In the genomic region with DNA sequence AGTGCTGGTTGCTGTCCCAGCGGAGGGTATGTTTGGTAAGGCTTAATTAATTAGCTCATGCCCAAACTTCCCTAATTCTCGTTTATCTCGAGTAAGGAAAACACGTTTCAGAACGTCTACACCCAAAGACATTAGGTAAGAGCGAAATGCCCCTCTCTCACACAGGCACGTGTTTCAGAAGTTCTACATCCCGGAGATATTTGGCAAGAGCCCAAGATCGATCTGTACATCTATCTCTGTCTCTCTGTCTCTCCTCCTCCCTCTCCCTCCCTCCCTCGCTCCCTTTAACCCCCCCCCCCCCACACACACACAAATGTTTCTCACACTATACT, we compare ENCODE assay signal across 9 mouse cellular contexts. TPM values are rescaled to one million over a fixed set of nuclear protein-coding genes. Genes with fewer than 3 reads are reported as not detected.
DNase-seq lines count a peak whose midpoint lies in the region; ATAC-seq and TF ChIP-seq lines count a peak whose summit lies in the region.
"Had no signal": no experiment of that assay in that cellular context is flagged by ENCODE, and none has a peak within 500 bp of the region (broad histone marks: within the 10 kb centered on the region; RNA-seq: fewer than 3 reads in every experiment).

No protein-coding gene starts in this region.

- peaks cover 3% of the 10 kb centered on the region for H3K4me1 ChIP-seq in hindbrain, embryonic 16.5 days (ENCODE audit: control insufficient read depth, insufficient read depth, low read depth, low read length)
- H3K4me1 ChIP-seq in midbrain, postnatal 0 days (ENCODE audit: insufficient read depth, low read length) = no peaks in the 10 kb centered on the region

- H3K4me2 ChIP-seq in hindbrain, embryonic 16.5 days (ENCODE audit: low read length) = peak overlapping the region; percentile 95
- peak overlapping the region; percentile 93 for H3K4me2 ChIP-seq in midbrain, postnatal 0 days (ENCODE audit: low read depth, low read length, poor library complexity, severe bottlenecking)

- intact Hi-C loops in left cerebral cortex, adult 2 months (cut with DNase I) = loop anchor here (2.0 kb wide), 1 partner anchor 88 kb away; the partner anchor contains the start of genes Cdnf, Gm45902 and Hspa14
- intact Hi-C loops in left cerebral cortex, postnatal 4 days (cut with DNase I) = no loop called here
- intact Hi-C loops in gastrocnemius, postnatal 14 days (cut with DNase I; ENCODE audit: low total_unique reads) = no loop called here

- H3K9ac ChIP-seq in hindbrain, embryonic 16.5 days (ENCODE audit: low read depth, low read length) = peak overlapping the region; percentile 70
- H3K9ac ChIP-seq in midbrain, postnatal 0 days (replicated peaks; ENCODE audit: low read length, poor library complexity, severe bottlenecking) = peak overlapping the region; percentile 64

- no peak for DNase-seq in left cerebral cortex, adult 2 months (ENCODE audit: extremely low spot score in 1 of 2, low spot score in 2 of 2)
- DNase-seq in left cerebral cortex, postnatal 4 days = no peak
- DNase-seq in c-Kit-negative CD71-positive TER-119-positive erythroid progenitor cells, embryonic 14.5 days (ENCODE audit: low read depth, low spot score) = peak; percentile 16
- DNase-seq in midbrain, postnatal 0 days (ENCODE audit: low spot score) = no peak
- no peak for DNase-seq in spleen, postnatal 14 days (ENCODE audit: low spot score in 2 of 2)
- DNase-seq in gastrocnemius, postnatal 14 days = no peak

- H3K27ac ChIP-seq in left cerebral cortex, adult 2 months = peak overlapping the region; percentile 37
- no peak overlapping the region for H3K27ac ChIP-seq in hindbrain, embryonic 16.5 days (ENCODE audit: low read depth, low read length)
- 0 out of 2 replicates have a peak overlapping the region, but pooled peaks have one; percentile 9 for H3K27ac ChIP-seq in midbrain, postnatal 0 days (ENCODE audit: low read depth, low read length)

- no peak for TF ChIP-seq CTCF in left cerebral cortex, adult 2 months (IDR thresholded peaks at IDR 0.05)
- TF ChIP-seq CTCF in midbrain, postnatal 0 days (IDR thresholded peaks at IDR 0.05) = no peak

- H3K36me3 ChIP-seq in hindbrain, embryonic 16.5 days (ENCODE audit: control insufficient read depth, insufficient read depth, low read length) = no peaks in the 10 kb centered on the region
- H3K36me3 ChIP-seq in midbrain, postnatal 0 days (ENCODE audit: insufficient read depth, low read length) = no peaks in the 10 kb centered on the region; the same call in 1 of the 2 replicates

- no peak for ATAC-seq in hindbrain, embryonic 16.5 days
- ATAC-seq in midbrain, postnatal 0 days (ENCODE audit: low FRiP score) = peak; percentile 1; the same call in 1 of the 2 replicates
- ATAC-seq in frontal cortex, adult (ENCODE audit: low TSS enrichment) = no peak

- H3K9me3 ChIP-seq in hindbrain, embryonic 16.5 days (ENCODE audit: control insufficient read depth, low read length) = no peaks in the 10 kb centered on the region
- no peaks in the 10 kb centered on the region for H3K9me3 ChIP-seq in midbrain, postnatal 0 days (ENCODE audit: low read length)

- peak overlapping the region; percentile 84 for H3K4me3 ChIP-seq in left cerebral cortex, adult 2 months
- H3K4me3 ChIP-seq in hindbrain, embryonic 16.5 days (ENCODE audit: low read length) = peak overlapping the region; percentile 74
- H3K4me3 ChIP-seq in midbrain, postnatal 0 days (ENCODE audit: low read depth, low read length) = peak overlapping the region; percentile 74

- no peaks in the 10 kb centered on the region for H3K27me3 ChIP-seq in hindbrain, embryonic 16.5 days (replicated peaks; ENCODE audit: control insufficient read depth, insufficient read depth, low read length)
- H3K27me3 ChIP-seq in midbrain, postnatal 0 days (ENCODE audit: insufficient read depth, low read length) = no peaks in the 10 kb centered on the region

- 7% methylated on average over 9 of the region's 10 CpGs for WGBS in hindbrain, embryonic 16.5 days
- WGBS in midbrain, postnatal 0 days = 8% methylated on average over 9 of the region's 10 CpGs

RNA-seq across cellular contexts. Expression of gene Dclre1c, which starts 0.6 kb away (rescaled TPM):
- 10 to 100 TPM; 11.3 to 12.5 TPM for total RNA-seq in left cerebral cortex, adult 2 months (2021)
- 10 to 100 TPM; 11.5 to 11.9 TPM for total RNA-seq in left cerebral cortex, postnatal 4 days (2021)
- 6.7 and 6.9 TPM in 2 replicates for polyA plus RNA-seq in hindbrain, embryonic 16.5 days (2015; fragmentation: Nextera tagmentation; extraction: Ambion mirVana)
- total RNA-seq in midbrain, postnatal 0 days (2014; rRNA removed) = 6.6 and 9.4 TPM in 2 replicates
- polyA plus RNA-seq in midbrain, postnatal 0 days (2015; fragmentation: Nextera tagmentation; extraction: Ambion mirVana) = 6.3 and 6.8 TPM in 2 replicates
- total RNA-seq in gastrocnemius, postnatal 14 days (2021) = 1 to 10 TPM; 2.0 to 2.2 TPM

RNA-seq across cellular contexts. Expression of gene Meig1, which starts 2.1 kb away (rescaled TPM):
- total RNA-seq in left cerebral cortex, adult 2 months (2021) = 1 to 10 TPM; 1.8 to 2.3 TPM
- total RNA-seq in left cerebral cortex, postnatal 4 days (2021) = 1 to 10 TPM; 3.5 to 4.3 TPM
- polyA plus RNA-seq in hindbrain, embryonic 16.5 days (2015; fragmentation: Nextera tagmentation; extraction: Ambion mirVana) = 6.1 and 6.7 TPM in 2 replicates
- 0.76 and 7.2 TPM in 2 replicates for total RNA-seq in midbrain, postnatal 0 days (2014; rRNA removed)
- polyA plus RNA-seq in midbrain, postnatal 0 days (2015; fragmentation: Nextera tagmentation; extraction: Ambion mirVana) = 10.3 and 19.0 TPM in 2 replicates
- not detected for total RNA-seq in gastrocnemius, postnatal 14 days (2021)

RNA-seq across cellular contexts. Expression of gene Olah, which starts 27.5 kb away (rescaled TPM):
- total RNA-seq in left cerebral cortex, adult 2 months (2021) = not detected
- total RNA-seq in left cerebral cortex, postnatal 4 days (2021) = under 1 TPM in 1 of 2 experiments, not detected in 1; 0.30 TPM
- 0.10 TPM in 2 replicates for polyA plus RNA-seq in hindbrain, embryonic 16.5 days (2015; fragmentation: Nextera tagmentation; extraction: Ambion mirVana)
- total RNA-seq in midbrain, postnatal 0 days (2014; rRNA removed) = not detected in 2 replicates
- polyA plus RNA-seq in midbrain, postnatal 0 days (2015; fragmentation: Nextera tagmentation; extraction: Ambion mirVana) = 0.11 and 0.20 TPM in 2 replicates
- not detected for total RNA-seq in gastrocnemius, postnatal 14 days (2021)
- polyA plus RNA-seq: brain, embryonic 14.5 days had no signal

RNA-seq across cellular contexts. Expression of gene Suv39h2, which starts 50.3 kb away (rescaled TPM):
- 1 to 10 TPM; 3.4 to 3.5 TPM for total RNA-seq in left cerebral cortex, adult 2 months (2021)
- 1 to 10 TPM; 4.9 to 5.5 TPM for total RNA-seq in left cerebral cortex, postnatal 4 days (2021)
- polyA plus RNA-seq in hindbrain, embryonic 16.5 days (2015; fragmentation: Nextera tagmentation; extraction: Ambion mirVana) = 7.0 and 8.5 TPM in 2 replicates
- total RNA-seq in midbrain, postnatal 0 days (2014; rRNA removed) = 5.6 and 6.7 TPM in 2 replicates
- polyA plus RNA-seq in midbrain, postnatal 0 days (2015; fragmentation: Nextera tagmentation; extraction: Ambion mirVana) = 4.8 and 4.9 TPM in 2 replicates
- 1 to 10 TPM in 1 of 2 experiments, under 1 TPM in 1; 0.78 to 1.6 TPM for total RNA-seq in gastrocnemius, postnatal 14 days (2021)
